Mouse (Mus musculus) ES-E14 (cell line): ENCODE results near the gene Vmn2r3. TPM values are rescaled to one million over a fixed set of nuclear protein-coding genes. Genes with fewer than 3 reads are reported as not detected.
A peak's percentile ranks its signal among the peaks of the same experiment; 100 is the strongest.
"Not testable (repeated sequence)": the region's sequence is repeated elsewhere in the genome, so short reads cannot be mapped to it uniquely, and the experiment has no call there.

ENCODE experiments used
- DNase-seq: peaks from one replicate; pipeline ENCODE4 v3.0.0-alpha.2; 2013; ENCODE audit warnings: low read depth, low spot score
- H3K27ac ChIP-seq: 2 replicates; pipeline ENCODE4 v1.5.1; 2012; ENCODE audit warnings: low read depth, mild to moderate bottlenecking, low read length, moderate library complexity, mixed read lengths; ENCODE audit not compliant: poor library complexity, insufficient read depth, severe bottlenecking
- H3K36me3 ChIP-seq: 2 replicates; pipeline ENCODE4 v1.6.1; 2012; ENCODE audit warnings: mild to moderate bottlenecking, low read length, moderate library complexity, mixed read lengths; ENCODE audit not compliant: control insufficient read depth, poor library complexity, insufficient read depth, severe bottlenecking
- H3K4me1 ChIP-seq, 2 experiments: fragments of 150-350 bp in 1 of 2; sonication (generic) in 1 of 2; 2 replicates each; pipeline ENCODE4 v1.6.1; 2012; ENCODE audit warnings: low read length in 2 of 2, mild to moderate bottlenecking in 1 of 2, mixed read lengths in 1 of 2; ENCODE audit not compliant: control insufficient read depth in 2 of 2, insufficient read depth in 2 of 2, poor library complexity in 1 of 2
- H3K4me3 ChIP-seq, 2 experiments: fragments of 150-350 bp in 1 of 2; sonication (generic) in 1 of 2; 2 replicates each; pipeline ENCODE4 v1.5.1; 2012; ENCODE audit warnings: low read length in 2 of 2, low read depth in 1 of 2, mild to moderate bottlenecking in 1 of 2, mixed read lengths in 1 of 2; ENCODE audit not compliant: insufficient read depth in 1 of 2, poor library complexity in 1 of 2, severe bottlenecking in 1 of 2
- H3K9ac ChIP-seq: 2 replicates; pipeline ENCODE4 v1.6.1; 2012; ENCODE audit warnings: low read depth, mild to moderate bottlenecking, low read length, mixed read lengths; ENCODE audit not compliant: poor library complexity, insufficient read depth, severe bottlenecking
- H3K9me3 ChIP-seq: fragments of 150-350 bp; sonication (generic); 2 replicates; pipeline ENCODE4 v1.6.1; 2012; ENCODE audit warnings: low read depth, mild to moderate bottlenecking, low read length; ENCODE audit not compliant: control insufficient read depth, insufficient read depth
- CHD2 ChIP-seq: IDR thresholded peaks from 2 replicates; pipeline ENCODE4 v1.6.1; 2014; ENCODE audit warnings: mild to moderate bottlenecking, low read depth, low read length, inconsistent platforms
- HCFC1 ChIP-seq: IDR thresholded peaks from 2 replicates; pipeline ENCODE4 v1.6.1; 2012; ENCODE audit warnings: low read length, inconsistent platforms, borderline replicate concordance; ENCODE audit not compliant: insufficient read depth
- MAFK ChIP-seq: IDR thresholded peaks from 2 replicates; pipeline ENCODE4 v1.6.1; 2014; ENCODE audit warnings: mild to moderate bottlenecking, low read depth, low read length, inconsistent platforms; ENCODE audit not compliant: insufficient read depth
- ZC3H11A ChIP-seq: IDR thresholded peaks from 2 replicates; pipeline ENCODE4 v1.6.1; 2012; ENCODE audit warnings: low read depth, mild to moderate bottlenecking, inconsistent platforms, low read length, borderline replicate concordance
- ZNF384 ChIP-seq: IDR thresholded peaks from 2 replicates; pipeline ENCODE4 v1.6.1; 2012; ENCODE audit warnings: low read depth, low read length, inconsistent platforms
- in situ Hi-C, 2 experiments: fragments of 600-800 bp; cut with MboI; formaldehyde crosslinking; loops; one replicate each; pipeline ENCODE4 v1.15.1; 2025; ENCODE audit warnings: low sequenced_read_pairs in 2 of 2, inconsistent platforms in 1 of 2; ENCODE audit not compliant: unreplicated experiment in 2 of 2
- total RNA-seq: library from RNA; depleted of rRNA; stranded (reverse); fragments of 300-350 nt; gene quantifications from 2 replicates; pipeline ENCODE4 v1.2.3, GENCODE M21; 2012; rRNA removed

Gene Vmn2r3
- total RNA-seq: under 0.01 and 0.09 TPM in 2 replicates

DNA sequence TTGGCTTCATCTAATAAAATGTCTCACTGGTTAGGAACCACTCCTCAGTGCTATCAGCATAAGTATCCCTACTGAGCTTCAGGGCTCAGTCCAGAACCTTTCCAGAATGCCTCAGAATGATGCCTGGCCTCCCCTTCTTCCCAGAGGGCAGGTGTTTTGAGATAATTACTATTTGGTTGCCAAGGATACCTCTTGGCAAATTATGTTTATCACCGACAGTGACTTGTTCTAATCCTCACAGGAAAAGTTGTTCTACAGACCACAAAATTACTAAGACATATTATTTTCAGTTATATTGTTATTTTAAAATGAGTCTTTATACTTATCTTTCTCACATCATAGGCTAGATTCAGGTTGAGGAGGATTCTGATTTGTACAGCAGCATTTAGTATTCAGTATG is at the start of gene Vmn2r3:
TSS of gene Vmn2r3 (minus strand) at position 101 of the 400 bp plus-strand sequence.
- no peaks in the 10 kb centered on the region for H3K4me1 ChIP-seq
- H3K9me3 ChIP-seq: no peaks in the 10 kb centered on the region
- H3K9ac ChIP-seq: no peak within 1 kb of the TSS
- in situ Hi-C loops: no loop called here
- no peak within 1 kb of the TSS for H3K27ac ChIP-seq
- DNase-seq: no peak
- H3K36me3 ChIP-seq: no peaks in the 10 kb centered on the region
- no peak within 1 kb of the TSS for H3K4me3 ChIP-seq
- TF ChIP-seq ZC3H11A (no peak), ZNF384 (no peak), MAFK (no peak), CHD2 (no peak), HCFC1 (no peak)

DNA sequence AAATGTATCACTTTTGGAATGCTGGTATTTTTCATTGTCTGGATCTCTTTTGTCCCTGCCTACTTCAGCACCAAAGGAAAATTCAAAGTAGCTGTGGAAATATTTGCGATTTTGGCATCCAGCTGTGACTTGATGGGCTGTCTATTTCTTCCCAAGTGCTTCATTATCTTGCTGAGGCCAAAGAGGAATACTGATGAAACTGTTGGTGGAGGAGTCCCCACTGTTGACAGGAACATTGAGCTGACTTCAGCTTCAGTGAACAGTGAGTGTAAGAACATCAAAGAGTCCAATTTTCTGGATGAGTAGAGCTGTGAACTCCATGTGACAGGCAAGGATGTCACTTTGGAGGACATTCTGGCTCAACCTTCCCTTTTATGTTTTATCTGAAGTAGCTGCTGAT is 43.0 kb upstream of the Vmn2r3 start:
- Histone ChIP-seq H3K36me3 (no peaks in the 10 kb centered on the region), H3K9ac (no peak overlapping the region), H3K9me3 (0 out of 2 replicates have a peak, but pooled peaks cover 4% of the 10 kb centered on the region), H3K27ac (no peak overlapping the region), H3K4me3 (no peak overlapping the region), H3K4me1 (no peaks in the 10 kb centered on the region)
- in situ Hi-C loops: no loop called here
- TF ChIP-seq ZC3H11A (no peak), ZNF384 (no peak), CHD2 (no peak), MAFK (no peak), HCFC1 (no peak)
- no peak for DNase-seq

DNA sequence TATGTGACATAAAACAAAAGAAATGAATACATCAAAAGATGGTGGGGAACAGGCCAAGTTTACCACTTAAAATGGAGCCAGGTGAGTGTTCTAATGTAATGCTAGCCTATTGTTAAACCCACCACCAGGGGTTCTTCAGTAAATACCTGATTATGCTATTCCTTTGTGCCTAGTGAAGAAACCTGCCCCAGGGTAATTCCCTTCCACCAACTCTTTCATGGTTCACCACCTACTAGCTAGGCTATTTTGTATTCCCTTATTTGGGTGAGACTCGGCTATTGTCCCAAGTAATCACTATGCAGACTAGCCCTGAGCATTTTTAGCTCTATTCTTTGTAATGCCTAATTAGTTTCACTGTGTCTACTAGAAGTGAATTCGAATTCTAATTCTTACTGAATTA is 32.3 kb upstream of the Vmn2r3 start:
- H3K36me3 ChIP-seq: no peaks in the 10 kb centered on the region; the same call in 1 of the 2 replicates
- H3K27ac ChIP-seq: no peak overlapping the region; the same call in 1 of the 2 replicates
- peaks cover 0 to 2% of the 10 kb centered on the region in 2 experiments; a peak in 1 of 4 replicates for H3K4me1 ChIP-seq
- H3K9me3 ChIP-seq: 0 out of 2 replicates have a peak, but pooled peaks cover 2% of the 10 kb centered on the region
- H3K9ac ChIP-seq: no peak overlapping the region
- in situ Hi-C loops: no loop called here
- peak; percentile 83 for DNase-seq
- H3K4me3 ChIP-seq: no peak overlapping the region
- TF ChIP-seq HCFC1 (no peak), ZNF384 (no peak), ZC3H11A (no peak), MAFK (0 out of 2 replicates have a peak, but pooled peaks have one; percentile 24), CHD2 (peak; percentile 69)

DNA sequence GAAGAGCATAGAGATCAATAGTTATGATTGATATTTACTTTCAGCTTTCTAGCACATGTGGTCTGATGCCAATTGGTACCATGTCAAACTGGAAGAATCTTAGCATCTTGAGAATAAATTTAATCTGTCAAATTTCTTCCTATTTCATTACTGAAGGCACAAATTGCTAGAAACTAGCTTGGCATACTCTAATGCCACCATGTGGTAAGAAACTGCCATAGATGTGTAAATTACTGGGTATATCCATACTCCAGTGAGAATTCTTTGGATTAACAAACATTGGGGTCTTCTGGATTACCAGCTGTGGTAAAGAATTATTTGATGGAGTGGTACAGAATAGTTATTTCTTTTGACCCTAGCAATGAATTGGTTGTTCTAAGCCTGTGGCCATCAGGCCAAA is 17.3 kb upstream of the Vmn2r3 start:
- Histone ChIP-seq H3K36me3 (no peaks in the 10 kb centered on the region), H3K9ac (no peak overlapping the region), H3K4me1 (no peaks in the 10 kb centered on the region), H3K4me3 (no peak overlapping the region), H3K9me3 (no peaks in the 10 kb centered on the region), H3K27ac (no peak overlapping the region)
- in situ Hi-C loops: no loop called here
- TF ChIP-seq HCFC1: no peak
- no peak for TF ChIP-seq CHD2
- TF ChIP-seq ZNF384: no peak
- TF ChIP-seq MAFK: no peak
- TF ChIP-seq ZC3H11A: no peak
- DNase-seq: no peak

DNA sequence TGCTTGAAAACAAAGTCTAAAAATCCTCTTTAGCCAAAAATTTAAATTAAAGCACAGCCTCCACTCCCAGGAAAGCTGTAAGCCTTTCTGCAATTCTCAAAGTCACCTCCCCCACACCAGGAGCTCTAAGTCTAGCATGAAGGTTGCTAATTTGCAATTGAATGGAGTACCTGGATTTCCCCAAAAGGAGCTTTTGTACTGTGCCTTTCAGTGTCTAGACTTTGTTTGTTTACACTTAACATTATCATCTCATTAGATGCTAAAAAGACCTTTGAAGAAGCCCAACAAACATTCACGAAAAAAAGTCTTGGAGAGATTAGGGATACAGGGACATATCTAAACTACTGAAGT is 23.8 kb downstream of the Vmn2r3 start:
- Histone ChIP-seq H3K36me3 (no peaks in the 10 kb centered on the region), H3K4me1 (peaks cover 2 to 19% of the 10 kb centered on the region in 2 experiments), H3K9ac (no peak overlapping the region), H3K9me3 (no peaks in the 10 kb centered on the region), H3K27ac (peak overlapping the region; percentile 95), H3K4me3 (no peak overlapping the region)
- TF ChIP-seq ZNF384 (no peak), ZC3H11A (no peak), CHD2 (no peak; the same call in 1 of the 2 replicates), MAFK (no peak), HCFC1 (no peak)
- DNase-seq: peak; percentile 49
- in situ Hi-C loops: no loop called here

DNA sequence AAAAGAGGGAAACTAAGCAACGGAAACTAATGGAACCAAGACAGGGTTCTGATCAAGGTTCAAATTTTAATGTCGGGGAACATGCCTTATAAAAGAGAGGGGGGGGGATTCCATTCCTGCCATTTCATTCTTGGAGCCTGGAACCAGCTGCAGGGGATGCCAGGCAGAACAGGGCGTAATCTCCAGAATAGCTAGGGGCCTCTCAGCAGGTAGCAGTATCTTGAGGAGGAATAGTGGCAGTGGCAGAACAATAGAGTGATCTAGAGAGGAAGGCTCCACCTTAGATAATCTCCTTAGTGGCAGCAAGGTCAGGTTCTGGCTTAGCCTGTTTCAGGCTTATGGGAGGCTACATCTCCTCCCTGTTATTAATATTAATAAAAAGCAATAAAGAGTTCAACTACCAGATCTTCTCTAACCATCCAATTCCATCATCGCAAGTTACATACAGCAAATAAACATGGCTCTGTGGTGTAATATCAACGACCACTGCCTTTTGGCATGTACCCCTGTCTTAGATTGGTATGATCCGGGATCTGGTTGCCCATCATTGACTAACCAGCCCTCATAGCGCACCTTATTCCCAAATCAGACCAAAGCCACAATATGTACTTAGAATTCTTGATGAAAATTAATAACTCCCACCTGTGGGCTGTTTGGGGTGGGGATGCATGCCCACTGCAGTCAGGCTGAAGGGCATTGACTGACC is 24.3 kb downstream of the Vmn2r3 start:
- DNase-seq: peak; percentile 55
- peaks cover 2 to 19% of the 10 kb centered on the region in 2 experiments for H3K4me1 ChIP-seq
- H3K27ac ChIP-seq: peak overlapping the region; percentile 95
- H3K9me3 ChIP-seq, in situ Hi-C loops, H3K9ac ChIP-seq, H3K4me3 ChIP-seq, H3K36me3 ChIP-seq: not testable (repeated sequence)
